Mouse (Mus musculus) embryonic facial prominence, embryonic 15.5 days (tissue): ENCODE results near the gene Btf3. TPM values are rescaled to one million over a fixed set of nuclear protein-coding genes. Genes with fewer than 3 reads are reported as not detected.

Experiments
- ATAC-seq: fragments of 200-750 bp; cut with Nextera tagmentation; 2 replicates; pipeline ENCODE4 v1.8.0; 2017; ENCODE audit warnings: low read depth, moderate TSS enrichment; ENCODE audit not compliant: insufficient number of reproducible peaks, low FRiP score, low TSS enrichment
- H3K27ac ChIP-seq: fragments of 300-500 bp; sonication (generic); replicated peaks from 2 replicates; pipeline ENCODE4 v1.5.1; 2015; ENCODE audit warnings: mild to moderate bottlenecking, inconsistent platforms
- H3K27me3 ChIP-seq: fragments of 300-500 bp; sonication (generic); 2 replicates; pipeline ENCODE4 v1.6.1; 2015; ENCODE audit warnings: inconsistent platforms
- H3K36me3 ChIP-seq: fragments of 300-500 bp; sonication (generic); 2 replicates; pipeline ENCODE4 v1.6.1; 2015; ENCODE audit warnings: mild to moderate bottlenecking, inconsistent platforms
- H3K4me1 ChIP-seq: fragments of 300-500 bp; sonication (generic); 2 replicates; pipeline ENCODE4 v1.6.1; 2015; ENCODE audit warnings: inconsistent platforms
- H3K4me2 ChIP-seq: fragments of 300-500 bp; sonication (generic); replicated peaks from 2 replicates; pipeline ENCODE4 v1.6.1; 2015; ENCODE audit warnings: mild to moderate bottlenecking, inconsistent platforms
- H3K4me3 ChIP-seq: fragments of 300-500 bp; sonication (generic); replicated peaks from 2 replicates; pipeline ENCODE4 v1.5.1; 2015; ENCODE audit warnings: mild to moderate bottlenecking, inconsistent platforms
- H3K9ac ChIP-seq: fragments of 300-500 bp; sonication (generic); 2 replicates; pipeline ENCODE4 v1.6.1; 2015; ENCODE audit warnings: inconsistent platforms
- H3K9me3 ChIP-seq: fragments of 300-500 bp; sonication (generic); replicated peaks from 2 replicates; pipeline ENCODE4 v1.6.1; 2016; ENCODE audit warnings: inconsistent platforms
- WGBS: fragments of 180-500 bp; shearing (Covaris S2); methylation state at CpG from one replicate; pipeline ENCODE4 v1.1.7; 2015; 5-methylcytosine and 5-hydroxymethylcytosine counted together
- polyA plus RNA-seq: library from polyadenylated mRNA; unstranded; fragments of >200 nt; fragmentation: Nextera tagmentation; extraction: Ambion mirVana; gene quantifications from 2 replicates; pipeline ENCODE4 v1.2.1, GENCODE M21; 2015

Gene Btf3
- polyA plus RNA-seq, 1 experiment from 2014 or later: 630 TPM

DNA sequence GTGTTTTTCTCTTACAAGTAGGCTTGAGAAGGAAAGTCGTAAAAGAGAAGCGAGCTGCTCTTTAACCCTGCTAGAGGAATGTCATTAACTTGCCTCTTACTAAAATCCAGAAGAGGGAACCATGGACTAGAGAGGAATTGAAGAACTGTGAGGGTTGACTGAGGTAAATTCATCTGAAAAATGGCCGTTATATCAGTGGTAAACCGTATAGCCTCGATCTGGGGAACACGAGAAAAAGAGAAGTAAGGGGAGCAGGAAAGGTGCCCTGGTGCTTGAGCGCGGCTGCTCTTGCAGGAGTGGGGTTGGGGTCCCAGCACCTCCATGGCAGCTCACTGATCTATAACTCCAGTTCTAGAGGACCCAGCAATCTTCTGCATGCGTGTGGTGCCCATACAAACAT, 42.8 kb downstream of the Btf3 start:
- H3K36me3 ChIP-seq: peaks cover 41% of the 10 kb centered on the region
- ATAC-seq: no peak
- no peaks in the 10 kb centered on the region for H3K9me3 ChIP-seq
- 92% methylated on average over 9 of the region's 9 CpGs for WGBS
- H3K27me3 ChIP-seq: no peaks in the 10 kb centered on the region
- H3K27ac ChIP-seq: no peak overlapping the region
- H3K9ac ChIP-seq: no peak overlapping the region
- H3K4me3 ChIP-seq: no peak overlapping the region
- H3K4me2 ChIP-seq: no peak overlapping the region
- no peaks in the 10 kb centered on the region for H3K4me1 ChIP-seq

DNA sequence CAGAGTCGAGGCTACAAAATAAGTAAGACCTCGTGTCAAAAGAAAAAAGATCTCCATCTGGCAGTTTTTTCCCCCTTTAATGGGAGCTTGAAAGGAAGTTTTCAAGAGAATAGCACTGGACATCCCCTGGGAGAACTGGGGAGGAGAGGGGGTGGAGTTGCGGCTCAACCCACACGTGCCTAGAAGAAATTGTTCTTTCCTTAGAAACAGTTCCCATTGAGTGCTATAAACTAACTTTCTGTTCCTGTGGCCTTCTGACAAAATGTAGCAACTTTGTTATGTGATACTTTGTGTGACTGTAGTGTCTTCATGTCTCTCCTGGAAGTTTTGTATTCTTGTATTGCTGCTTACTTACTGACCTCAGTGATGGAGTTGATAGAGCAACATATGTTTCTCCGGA, 52.7 kb downstream of the Btf3 start:
- peaks cover 17% of the 10 kb centered on the region for H3K4me1 ChIP-seq
- ATAC-seq: no peak
- H3K27ac ChIP-seq: no peak overlapping the region
- H3K9ac ChIP-seq: peak overlapping the region; percentile 80; the same call in 1 of the 2 replicates
- peaks cover 25% of the 10 kb centered on the region for H3K36me3 ChIP-seq
- whole genome bisulfite sequencing: 29% methylated on average over 5 of the region's 5 CpGs
- H3K9me3 ChIP-seq: no peaks in the 10 kb centered on the region
- H3K4me3 ChIP-seq: peak overlapping the region; percentile 95
- H3K27me3 ChIP-seq: no peaks in the 10 kb centered on the region
- H3K4me2 ChIP-seq: peak overlapping the region; percentile 73

DNA sequence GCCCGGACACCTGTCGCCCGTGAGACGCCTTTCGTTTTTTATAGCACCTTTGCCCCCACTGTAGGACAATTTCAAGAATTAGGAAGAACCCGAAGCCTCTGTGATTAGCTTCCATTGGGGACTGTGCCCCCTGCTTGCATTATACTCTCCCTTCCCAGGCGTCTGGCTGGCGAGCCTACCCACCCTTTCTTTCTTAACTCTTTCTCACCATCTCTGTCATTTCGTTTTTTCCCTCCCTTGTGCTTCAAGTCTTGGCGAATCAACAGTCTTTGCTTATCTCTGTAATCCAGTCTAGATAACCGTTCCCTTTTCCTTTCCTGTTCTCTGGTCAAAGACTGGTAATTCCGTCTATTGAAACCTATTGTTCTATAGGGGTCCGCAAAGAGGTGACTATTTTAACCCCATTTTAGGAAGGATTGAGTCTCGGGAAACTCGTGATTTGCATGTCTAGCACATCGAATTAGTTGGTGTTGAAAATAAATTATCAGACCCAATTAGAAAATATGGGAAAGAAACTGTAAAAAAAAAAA, 53.3 kb downstream of the Btf3 start:
- peaks cover 17% of the 10 kb centered on the region for H3K4me1 ChIP-seq
- under 1% methylated on average over 16 of the region's 16 CpGs for WGBS

DNA sequence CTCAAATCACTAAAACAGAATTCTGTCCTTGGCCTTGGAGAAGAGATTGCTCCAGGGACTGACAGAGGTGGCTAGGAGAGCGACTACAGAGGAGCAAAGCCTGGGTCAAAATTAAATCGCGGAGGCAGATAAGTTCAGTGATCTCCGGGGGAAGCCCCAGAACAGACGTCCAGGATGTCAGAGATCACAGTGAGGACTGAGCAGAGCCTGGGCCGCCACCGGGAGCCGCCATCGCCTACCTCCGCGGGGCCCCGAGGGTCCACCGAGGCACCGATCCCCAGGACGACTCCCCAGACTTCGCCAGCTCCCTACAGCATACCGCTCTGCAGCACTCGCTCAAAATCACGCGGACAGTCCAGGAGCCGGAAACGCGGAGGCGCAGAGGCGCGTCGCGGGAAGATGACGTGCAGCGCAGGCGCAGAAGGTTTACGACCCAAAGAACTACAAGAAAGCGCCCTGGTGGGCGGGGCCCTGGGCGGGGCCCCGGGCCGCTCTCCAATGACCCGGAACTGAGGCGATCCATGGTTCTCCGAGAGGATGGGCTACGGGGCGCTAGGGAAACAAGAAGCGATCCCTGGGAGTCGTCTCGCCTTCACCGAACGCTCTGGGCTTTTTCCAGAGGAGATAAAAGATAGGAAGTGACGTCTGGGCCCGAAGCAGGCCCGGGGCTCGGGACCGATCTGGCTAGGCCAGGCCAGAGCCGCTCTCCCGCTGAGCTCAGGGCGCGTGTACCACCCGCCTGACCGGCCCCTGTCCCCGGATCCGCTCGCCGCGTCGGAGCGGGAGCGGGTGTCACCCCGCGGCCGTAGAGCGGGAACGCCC, 54.0 kb downstream of the Btf3 start, which contains the start of the genes Utp15 and Ankra2:
Gene Utp15 (minus strand): TSS at position 406 of the 822 bp plus-strand sequence.
Gene Ankra2 (plus strand): TSS at position 439 of the 822 bp plus-strand sequence.
- peak; percentile 98 for ATAC-seq
- peaks cover 17% of the 10 kb centered on the region for H3K4me1 ChIP-seq
- H3K9me3 ChIP-seq: no peaks in the 10 kb centered on the region
- peak within 1 kb of the TSS; percentile 95 for H3K4me3 ChIP-seq
- H3K9ac ChIP-seq: peak within 1 kb of the TSS; percentile 80
- peaks cover 24% of the 10 kb centered on the region for H3K36me3 ChIP-seq
- H3K27me3 ChIP-seq: no peaks in the 10 kb centered on the region
- peak within 1 kb of the TSS; percentile 94 for H3K27ac ChIP-seq
- WGBS: under 1% methylated on average over 71 of the region's 71 CpGs
- peak within 1 kb of the TSS; percentile 73 for H3K4me2 ChIP-seq

More for the DNA sequence above, 53.3 kb downstream of the Btf3 start:
- Histone ChIP-seq H3K9me3 (no peaks in the 10 kb centered on the region), H3K4me2 (peak overlapping the region; percentile 73), H3K27ac (peak overlapping the region; percentile 94), H3K36me3 (peaks cover 22% of the 10 kb centered on the region), H3K27me3 (no peaks in the 10 kb centered on the region), H3K4me3 (peak overlapping the region; percentile 95), H3K9ac (peak overlapping the region; percentile 80)
- ATAC-seq: peak; percentile 41

Other genes starting within 250 kb of the Btf3 start
- 14.7 and 15.4 TPM in 2 replicates for gene Arhgef28, start 110.6 kb downstream of the Btf3 start, polyA plus RNA-seq
- 25.9 and 27.0 TPM in 2 replicates for gene Utp15, start 54.0 kb downstream of the Btf3 start, polyA plus RNA-seq
- gene Ankra2, start 53.9 kb downstream of the Btf3 start, polyA plus RNA-seq: 25.7 and 27.3 TPM in 2 replicates
- 1.0 and 1.5 TPM in 2 replicates for gene Gm21976, start 37.1 kb downstream of the Btf3 start, polyA plus RNA-seq
- 3.0 and 3.1 TPM in 2 replicates for gene Foxd1, start 37.2 kb upstream of the Btf3 start, polyA plus RNA-seq
- gene Gm10320, start 175.0 kb upstream of the Btf3 start, polyA plus RNA-seq: 2.2 and 3.9 TPM in 2 replicates